Comparison of ENCODE assay signal across 13 mouse cellular contexts in genomic region chr1:153704174-153704573, GRCm38 (mm10). TPM values are rescaled to one million over a fixed set of nuclear protein-coding genes. Genes with fewer than 3 reads are reported as not detected.
DNase-seq lines count a peak whose midpoint lies in the region; ATAC-seq lines count a peak whose summit lies in the region.
"Had no signal": no experiment of that assay in that cellular context is flagged by ENCODE, and none has a peak within 500 bp of the region (broad histone marks: within the 10 kb centered on the region; RNA-seq: fewer than 3 reads in every experiment).

No protein-coding gene starts in this region.

- H3K9ac ChIP-seq in limb, embryonic 13.5 days, result no peak overlapping the region
- H3K9ac ChIP-seq: embryonic facial prominence, embryonic 13.5 days had no signal

- no peaks in the 10 kb centered on the region for H3K36me3 ChIP-seq in limb, embryonic 13.5 days
- H3K36me3 ChIP-seq: embryonic facial prominence, embryonic 13.5 days had no signal

- peak; percentile 29 for DNase-seq in embryo, embryonic 10.5 days (ENCODE audit: low spot score)
- DNase-seq in embryo, embryonic 9.5 days (ENCODE audit: extremely low spot score), result no peak
- peak; percentile 47 for DNase-seq in thymus, postnatal 4 days
- no peak for DNase-seq in thymus, postnatal 25 days
- peak; percentile 79 for DNase-seq in retina, postnatal 1 day
- no peak for DNase-seq in c-Kit-positive CD71-positive TER-119-positive erythroid progenitor cells, embryonic 14.5 days (ENCODE audit: low spot score)
- no peak for DNase-seq in ovary, postnatal 14 days (ENCODE audit: low spot score)
- DNase-seq: cerebellum, adult 11 months; gastrocnemius, postnatal 14 days; kidney, postnatal 25 days; liver had no signal

- 10% methylated on average over 7 of the region's 7 CpGs for WGBS in limb, embryonic 13.5 days

- H3K27ac ChIP-seq in limb, embryonic 13.5 days, result peak overlapping the region; percentile 34; the same call in 1 of the 2 replicates
- H3K27ac ChIP-seq: embryonic facial prominence, embryonic 13.5 days had no signal

- no peaks in the 10 kb centered on the region for H3K9me3 ChIP-seq in limb, embryonic 13.5 days
- H3K9me3 ChIP-seq: embryonic facial prominence, embryonic 13.5 days had no signal

- H3K4me2 ChIP-seq in limb, embryonic 13.5 days (replicated peaks), result no peak overlapping the region
- H3K4me2 ChIP-seq: embryonic facial prominence, embryonic 13.5 days had no signal

- no peak overlapping the region for H3K4me3 ChIP-seq in limb, embryonic 13.5 days
- H3K4me3 ChIP-seq: embryonic facial prominence, embryonic 13.5 days had no signal

- peaks cover 56% of the 10 kb centered on the region for H3K4me1 ChIP-seq in limb, embryonic 13.5 days

- H3K27me3 ChIP-seq in limb, embryonic 13.5 days, result no peaks in the 10 kb centered on the region
- H3K27me3 ChIP-seq: embryonic facial prominence, embryonic 13.5 days had no signal

- ATAC-seq in limb, embryonic 13.5 days (ENCODE audit: low FRiP score, low read depth), result no peak

RNA-seq across cellular contexts. Expression of gene Rgs16, which starts 36.0 kb away (rescaled TPM):
- 22.6 and 23.7 TPM in 2 replicates for polyA plus RNA-seq in limb, embryonic 13.5 days (2015; fragmentation: Nextera tagmentation; extraction: Ambion mirVana)

RNA-seq across cellular contexts. Expression of gene Rnasel, which starts 45.1 kb away (rescaled TPM):
- polyA plus RNA-seq in limb, embryonic 13.5 days (2015; fragmentation: Nextera tagmentation; extraction: Ambion mirVana), result 12.3 and 12.4 TPM in 2 replicates

RNA-seq across cellular contexts. Expression of gene Rgs8, which starts 51.3 kb away (rescaled TPM):
- polyA plus RNA-seq in limb, embryonic 13.5 days (2015; fragmentation: Nextera tagmentation; extraction: Ambion mirVana), result 1.8 TPM in 2 replicates

Comparison
In these comparisons a context has a peak if more than half of its experiments do, and no peak if none do; other contexts are left out.
1. DNase-seq: peak in embryo, embryonic 10.5 days (single experiment), thymus, postnatal 4 days (single experiment) and retina, postnatal 1 day (single experiment); none in embryo, embryonic 9.5 days (single experiment), thymus, postnatal 25 days (single experiment), c-Kit-positive CD71-positive TER-119-positive erythroid progenitor cells, embryonic 14.5 days (single experiment) and ovary, postnatal 14 days (single experiment).